Mouse (Mus musculus) E14TG2a.4 (cell line): ENCODE data around the gene March8.

Experiments used
- CTCF ChIP-seq: conservative IDR thresholded peaks from 2 replicates; pipeline ENCODE4 v1.5.1; 2014; ENCODE audit warnings: low read length
- NANOG ChIP-seq: IDR thresholded peaks from 2 replicates; pipeline ENCODE4 v1.6.1; 2014; ENCODE audit warnings: borderline replicate concordance, low read length, mixed read lengths
- POU5F1 ChIP-seq: IDR thresholded peaks from 2 replicates; pipeline ENCODE4 v1.6.1; 2014; ENCODE audit warnings: low read length, borderline replicate concordance

- TF ChIP-seq CTCF, result no peak
- TF ChIP-seq POU5F1, result no peak
- TF ChIP-seq NANOG, result no peak
Measured at GRCm38 (mm10) chr6:116427552-116427951, 89.7 kb downstream of the March8 start.
